Mouse (Mus musculus): ENCODE measurements around the gene Supt20.
"Not testable (repeated sequence)": the region's sequence is repeated elsewhere in the genome, so short reads cannot be mapped to it uniquely, and the experiment has no call there.

The Supt20 gene

GRCm38 (mm10) chr3:54692202-54693055 is at the start of gene Supt20:
TSS of gene Supt20 (plus strand) at chr3:54692807.
- peak; percentile 94 to 96 for DNase-seq

DNA sequence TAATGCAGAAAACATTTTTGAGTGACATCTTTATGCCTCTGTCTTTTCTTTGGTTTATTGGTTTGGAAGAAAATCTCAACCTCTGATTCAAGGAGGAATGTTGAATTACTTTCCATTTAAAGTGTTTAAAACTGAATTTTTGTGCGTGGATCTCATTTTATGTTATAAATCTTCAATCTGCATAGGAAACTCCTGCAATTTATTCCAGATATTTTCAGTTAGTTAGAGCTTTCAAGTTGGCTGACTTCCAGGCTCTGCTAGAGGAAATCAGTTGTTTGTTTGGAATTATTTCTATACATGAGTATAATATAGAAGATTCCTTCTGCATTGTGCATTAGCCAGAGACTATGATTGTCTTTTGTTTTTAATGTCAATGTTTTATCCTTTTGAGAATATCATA is 49.8 kb upstream of the Supt20 start:
- no peak for DNase-seq

GRCm38 (mm10) chr3:54647583-54647982 is 45.0 kb upstream of the Supt20 start:
- no peak for DNase-seq

GRCm38 (mm10) chr3:54651576-54651975 is 41.0 kb upstream of the Supt20 start:
- DNase-seq, result no peak

DNA sequence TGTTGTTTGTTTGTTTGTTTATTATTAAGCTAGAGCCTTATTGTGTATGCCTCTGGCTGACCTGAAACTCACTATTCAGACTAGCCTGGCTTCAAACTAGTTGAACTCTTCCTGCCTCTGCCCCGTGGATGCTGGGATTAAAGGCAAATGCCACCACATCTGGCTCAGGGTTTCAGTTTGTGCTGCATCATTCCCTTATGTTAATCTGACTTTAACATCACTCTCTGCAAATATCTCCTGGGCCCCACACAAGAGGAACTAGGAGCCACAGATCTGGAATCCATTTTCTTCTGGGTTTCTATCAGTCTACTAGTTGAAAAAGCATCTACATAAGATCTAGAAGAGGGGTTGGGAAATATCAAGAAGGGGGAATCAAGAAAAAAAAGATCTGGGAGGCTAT is 38.4 kb upstream of the Supt20 start:
- DNase-seq, result no peak

DNA sequence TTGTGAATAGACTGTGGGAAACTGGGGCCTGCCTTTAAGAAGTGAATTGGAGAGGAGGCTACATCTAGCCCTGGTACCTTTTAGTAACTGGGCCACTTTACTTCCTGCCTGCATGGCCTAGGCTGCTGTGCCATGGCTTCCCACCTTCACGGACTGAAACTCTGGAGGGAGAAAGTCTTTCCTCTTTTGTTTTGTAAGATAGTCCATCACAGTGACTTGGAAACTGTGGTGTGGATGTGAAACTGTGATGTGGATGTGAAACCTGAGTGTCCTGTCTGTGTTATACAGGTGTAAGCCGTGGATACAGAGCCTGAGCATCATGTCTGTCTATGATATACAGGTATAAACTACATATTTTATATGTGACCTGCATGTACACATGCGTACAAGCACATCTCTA is 35.5 kb upstream of the Supt20 start:
- no peak for DNase-seq

DNA sequence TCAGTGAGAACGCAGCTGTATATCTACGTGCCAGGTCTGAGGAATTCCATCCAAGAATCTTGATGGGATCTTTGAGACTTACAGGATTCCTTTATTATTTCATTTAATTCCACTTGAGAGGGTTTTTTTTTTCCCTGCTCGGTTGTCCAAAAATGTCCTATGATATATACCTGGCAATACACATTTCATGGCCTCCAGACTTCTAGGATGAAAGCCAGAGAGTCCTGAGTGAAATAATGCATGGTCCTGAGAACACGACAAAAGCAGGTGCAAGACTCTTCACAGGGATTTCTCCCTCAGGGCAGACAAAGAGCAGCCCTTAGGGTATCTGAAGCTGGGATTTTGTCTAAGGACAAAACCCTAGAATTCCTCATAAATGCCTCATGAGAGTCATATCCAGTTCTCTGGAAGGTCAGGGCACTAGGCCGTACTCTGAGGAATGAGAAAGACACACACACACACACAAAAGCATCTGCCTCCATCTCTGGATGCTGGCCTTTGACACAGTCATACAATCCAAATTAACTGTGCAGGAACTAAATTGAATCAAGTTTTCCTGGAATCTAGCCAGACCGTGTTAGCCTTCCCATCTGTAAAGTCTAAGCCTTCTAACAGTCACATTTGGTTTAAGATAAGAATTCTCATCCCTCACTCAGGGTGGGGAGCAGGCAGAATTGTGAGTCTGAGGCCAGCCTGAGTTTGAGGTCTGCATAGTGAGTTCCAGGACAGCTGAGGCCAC is 34.5 kb upstream of the Supt20 start:
- no peak for DNase-seq

DNA sequence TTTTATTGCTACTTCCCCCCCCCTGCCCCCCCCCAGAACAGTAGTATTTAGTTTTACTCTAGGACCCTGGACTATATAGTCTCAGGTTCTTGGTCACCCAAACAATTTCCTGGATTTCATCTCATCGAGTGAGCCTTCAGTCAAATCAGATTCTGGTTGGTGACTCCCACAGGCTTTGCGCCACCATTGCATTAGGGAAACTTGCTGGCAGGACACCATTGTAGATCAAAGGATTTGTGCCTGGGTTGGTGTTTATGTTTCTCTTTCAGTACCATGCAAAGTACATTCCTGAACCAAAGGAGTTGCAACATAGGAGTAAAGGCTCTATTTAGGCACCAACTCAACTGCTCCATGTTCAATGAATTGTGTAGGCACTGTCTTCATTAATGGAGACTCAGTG is 32.9 kb upstream of the Supt20 start:
- DNase-seq, result no peak

GRCm38 (mm10) chr3:54662411-54662810 is 30.2 kb upstream of the Supt20 start:
- DNase-seq, result no peak

GRCm38 (mm10) chr3:54668141-54668540 is 24.5 kb upstream of the Supt20 start:
- DNase-seq, result no peak

- no peak for DNase-seq
These were observed 23.9 kb upstream of the Supt20 start for GRCm38 (mm10) chr3:54668722-54669121.

GRCm38 (mm10) chr3:54669559-54669958 is 23.0 kb upstream of the Supt20 start:
- no peak for DNase-seq

GRCm38 (mm10) chr3:54672111-54672510 is 20.5 kb upstream of the Supt20 start:
- no peak for DNase-seq

GRCm38 (mm10) chr3:54672557-54673529 is 19.8 kb upstream of the Supt20 start:
- peak in 1 of 2 experiments; percentile 48 for DNase-seq

GRCm38 (mm10) chr3:54676818-54677217 is 15.8 kb upstream of the Supt20 start:
- DNase-seq, result no peak

- no peak for DNase-seq
These were observed 11.1 kb upstream of the Supt20 start for GRCm38 (mm10) chr3:54681310-54682204.

DNA sequence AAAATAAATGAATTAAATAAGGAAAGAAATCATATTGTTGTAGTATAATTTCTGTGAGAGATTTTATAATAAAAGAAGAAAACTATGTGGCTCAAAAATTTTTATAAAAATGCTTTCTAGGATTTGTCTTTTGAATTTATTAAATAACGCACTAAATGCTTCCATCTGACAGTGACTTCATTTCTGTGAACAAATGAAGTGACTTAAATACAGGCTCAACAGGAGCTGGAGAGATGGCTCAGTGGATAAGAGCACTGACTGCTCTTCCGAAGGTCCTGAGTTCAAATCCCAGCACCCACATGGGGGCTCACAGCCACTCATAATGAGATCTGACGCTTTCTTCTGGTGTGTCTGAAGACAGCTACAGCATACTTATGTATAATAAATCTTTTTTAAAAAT is 7.4 kb upstream of the Supt20 start:
- no peak for DNase-seq

GRCm38 (mm10) chr3:54687245-54687644 is 5.4 kb upstream of the Supt20 start:
- DNase-seq, result no peak

- no peak for DNase-seq
These were observed 3.5 kb upstream of the Supt20 start for GRCm38 (mm10) chr3:54689091-54689490.

- no peak for DNase-seq
These were observed 429 bp downstream of the Supt20 start for GRCm38 (mm10) chr3:54693056-54693415.

DNA sequence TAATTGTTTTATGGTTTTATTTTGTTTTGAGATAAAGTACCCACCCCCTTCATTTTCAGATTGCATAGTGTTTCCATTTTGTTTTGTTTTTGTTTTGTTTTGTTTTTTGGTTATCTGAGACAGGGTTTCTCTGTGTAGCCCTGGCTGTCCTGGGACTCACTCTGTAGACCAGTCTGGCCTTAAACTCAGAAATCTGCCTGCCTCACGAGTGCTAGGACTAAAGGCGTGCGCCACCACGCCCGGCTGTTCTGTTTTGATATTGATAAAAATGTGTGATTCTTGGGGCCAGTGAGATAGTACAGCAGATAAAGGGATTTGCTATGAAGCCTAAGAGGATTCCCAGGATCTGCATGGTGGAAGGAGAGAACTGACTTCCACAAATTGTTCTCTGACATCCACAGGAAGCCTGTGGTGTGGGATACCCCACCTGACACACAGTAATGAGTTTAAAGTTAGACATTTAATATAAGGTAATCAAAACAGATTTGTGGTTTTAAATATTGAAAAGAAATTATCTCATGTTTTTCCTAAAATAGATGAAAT is 7.2 kb downstream of the Supt20 start:
- DNase-seq, result no peak

- not testable (repeated sequence) for DNase-seq
These were observed 11.5 kb downstream of the Supt20 start for GRCm38 (mm10) chr3:54704106-54704505.
